Mouse (Mus musculus) intestine, embryonic 15.5 days (tissue): Measurements from ENCODE around the gene Tmem132e. TPM values are rescaled to one million over a fixed set of nuclear protein-coding genes. Genes with fewer than 3 reads are reported as not detected.

ENCODE experiments used
- polyA plus RNA-seq: library from polyadenylated mRNA; unstranded; fragments of >200 nt; fragmentation: Nextera tagmentation; extraction: Ambion mirVana; gene quantifications from 2 replicates; pipeline ENCODE4 v1.2.1, GENCODE M21; 2015

Gene Tmem132e
- polyA plus RNA-seq, 1 experiment from 2014 or later = 0.80 TPM

Other genes starting within 250 kb of the Tmem132e start
- gene Ccl1, start 83.2 kb upstream of the Tmem132e start, polyA plus RNA-seq = not detected in 2 replicates